Mouse (Mus musculus): ENCODE measurements around the gene Cpa5. TPM values are rescaled to one million over a fixed set of nuclear protein-coding genes. Genes with fewer than 3 reads are reported as not detected.

The Cpa5 gene
- polyA plus RNA-seq, 1 experiment from 2014 or later = 0.33 TPM

DNA sequence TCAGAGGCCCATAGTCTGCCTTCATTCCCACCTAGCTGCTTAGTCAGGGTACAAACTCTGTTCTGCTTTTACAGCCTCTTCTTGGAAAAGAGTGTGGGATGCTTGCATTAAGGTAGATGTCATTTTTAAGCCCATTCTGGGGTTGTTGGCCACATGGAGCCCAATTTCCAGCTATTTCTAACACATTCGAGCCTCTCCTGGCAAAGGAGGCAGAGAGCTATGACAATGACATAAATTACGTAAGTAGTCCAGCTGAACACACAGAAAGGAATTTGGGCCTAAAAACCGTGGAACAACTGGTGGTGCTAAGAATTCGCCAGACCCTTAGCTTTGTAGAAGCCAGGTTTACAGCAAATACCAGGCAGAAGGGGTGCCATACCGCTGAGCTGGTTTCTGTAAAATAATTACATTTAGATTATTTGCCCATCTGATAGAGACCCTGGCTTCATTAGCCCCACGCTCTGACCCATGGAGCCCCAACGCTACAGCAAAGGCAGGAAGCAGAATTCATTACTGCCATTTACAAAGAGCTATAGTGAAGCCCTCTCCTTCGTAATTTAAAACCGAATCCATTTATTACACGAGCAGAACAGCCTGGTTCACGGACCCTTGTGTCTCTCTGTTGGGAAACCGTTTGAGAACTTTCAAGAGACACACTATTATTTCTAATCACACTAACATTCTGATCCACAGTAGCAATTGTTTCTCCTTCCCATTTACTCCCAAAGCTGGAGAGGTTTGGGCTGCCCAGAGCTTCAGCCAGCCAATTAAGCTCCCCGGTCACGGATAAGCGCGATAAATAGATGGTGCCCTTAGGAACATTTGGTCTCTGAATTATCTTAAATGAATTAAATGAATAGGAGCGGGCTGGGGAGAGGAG is 30.6 kb upstream of the Cpa5 start:
- 41% methylated on average over 17 of the region's 17 CpGs for WGBS
- Histone ChIP-seq H3K4me1 (peaks cover 37% of the 10 kb centered on the region), H3K9ac (no peak overlapping the region), H3K4me3 (no peak overlapping the region), H3K27me3 (no peaks in the 10 kb centered on the region), H3K4me2 (replicated peaks) (no peak overlapping the region), H3K36me3 (no peaks in the 10 kb centered on the region), H3K27ac (peak overlapping the region; percentile 59), H3K9me3 (no peaks in the 10 kb centered on the region)
- no peak for ATAC-seq (ENCODE audit: low FRiP score, low read depth)

DNA sequence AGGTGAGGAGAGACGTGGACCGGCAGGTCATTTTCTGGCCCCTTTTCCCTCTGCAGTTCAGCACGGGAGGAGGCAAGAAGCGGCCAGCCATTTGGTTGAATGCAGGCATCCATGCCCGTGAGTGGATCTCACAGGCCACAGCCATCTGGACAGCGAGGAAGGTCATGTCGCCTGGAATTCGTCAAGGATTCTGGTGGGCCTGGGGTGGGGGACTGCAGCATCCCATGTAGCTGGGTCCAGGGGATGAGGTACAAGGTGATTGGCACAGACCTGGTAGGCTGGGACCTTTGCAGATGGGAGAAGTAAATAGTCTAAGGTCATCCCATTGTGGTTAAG is 30.0 kb upstream of the Cpa5 start:
- ATAC-seq (ENCODE audit: low FRiP score, low read depth) = no peak
- no peaks in the 10 kb centered on the region for H3K27me3 ChIP-seq
- no peaks in the 10 kb centered on the region for H3K9me3 ChIP-seq
- 40% methylated on average over 8 of the region's 8 CpGs for WGBS
- no peak overlapping the region for H3K9ac ChIP-seq
- H3K36me3 ChIP-seq = no peaks in the 10 kb centered on the region
- no peak overlapping the region for H3K4me3 ChIP-seq
- H3K4me2 ChIP-seq (replicated peaks) = no peak overlapping the region
- H3K4me1 ChIP-seq = peaks cover 33% of the 10 kb centered on the region
- peak overlapping the region; percentile 59 for H3K27ac ChIP-seq

DNA sequence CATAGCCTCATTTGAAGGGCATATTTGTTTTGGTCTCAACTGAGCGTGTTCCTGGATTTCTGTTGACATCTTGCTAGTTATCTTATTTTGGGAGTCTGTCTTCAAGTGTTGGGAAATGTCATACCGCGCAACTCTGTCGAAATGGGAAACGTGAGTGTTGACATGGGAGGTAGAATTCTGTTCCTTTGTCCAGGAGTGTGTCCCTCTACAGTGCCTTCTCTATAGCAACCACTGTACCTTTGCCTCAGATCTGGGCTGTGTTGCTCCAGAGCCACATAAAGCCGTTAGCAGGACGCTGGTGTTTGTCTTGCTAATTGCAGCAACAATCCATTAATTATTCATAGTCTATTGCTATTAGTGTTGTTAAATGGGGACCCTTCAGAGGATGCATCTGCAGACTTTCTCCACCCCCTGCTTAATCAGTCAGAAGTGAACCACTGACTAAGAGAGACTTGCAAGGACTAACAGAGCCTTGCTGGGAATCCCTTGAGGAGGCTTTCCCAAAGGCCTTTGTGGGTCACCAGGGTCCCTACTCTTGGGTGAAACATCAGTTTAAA is 23.8 kb upstream of the Cpa5 start:
- Histone ChIP-seq H3K36me3 (no peaks in the 10 kb centered on the region), H3K9ac (no peak overlapping the region), H3K27ac (no peak overlapping the region), H3K4me2 (replicated peaks) (no peak overlapping the region), H3K4me1 (peaks cover 18% of the 10 kb centered on the region), H3K27me3 (no peaks in the 10 kb centered on the region), H3K9me3 (no peaks in the 10 kb centered on the region), H3K4me3 (no peak overlapping the region)
- ATAC-seq (ENCODE audit: low FRiP score, low read depth) = no peak
- 73% methylated on average over 7 of the region's 7 CpGs for WGBS

DNA sequence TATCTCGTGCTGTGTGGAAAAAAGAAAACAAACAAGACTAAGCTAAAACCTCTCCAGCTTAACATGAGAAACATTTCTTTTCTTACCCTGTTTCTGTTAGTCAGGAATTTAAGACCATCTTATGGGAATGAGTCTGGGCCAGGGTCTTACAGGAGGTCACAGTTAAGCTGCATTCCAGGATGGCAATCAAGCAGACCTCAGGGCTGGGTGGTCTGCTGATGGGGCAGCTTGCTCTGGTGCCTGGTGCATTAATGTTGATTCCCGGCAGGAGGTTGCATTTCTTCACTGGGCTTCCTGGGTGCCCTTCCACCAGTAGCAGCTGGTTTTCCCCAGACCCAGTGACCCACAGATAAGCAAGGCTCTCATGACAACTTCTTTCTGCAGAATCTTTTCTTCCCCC is 21.0 kb upstream of the Cpa5 start:
- Histone ChIP-seq H3K4me3 (no peak overlapping the region), H3K4me1 (peaks cover 17% of the 10 kb centered on the region), H3K36me3 (no peaks in the 10 kb centered on the region), H3K9me3 (no peaks in the 10 kb centered on the region), H3K27ac (0 out of 2 replicates have a peak overlapping the region, but pooled peaks have one; percentile 52), H3K9ac (no peak overlapping the region), H3K4me2 (replicated peaks) (no peak overlapping the region), H3K27me3 (no peaks in the 10 kb centered on the region)
- WGBS = 10% methylated on average over 2 of the region's 2 CpGs
- ATAC-seq (ENCODE audit: low FRiP score, low read depth) = no peak

DNA sequence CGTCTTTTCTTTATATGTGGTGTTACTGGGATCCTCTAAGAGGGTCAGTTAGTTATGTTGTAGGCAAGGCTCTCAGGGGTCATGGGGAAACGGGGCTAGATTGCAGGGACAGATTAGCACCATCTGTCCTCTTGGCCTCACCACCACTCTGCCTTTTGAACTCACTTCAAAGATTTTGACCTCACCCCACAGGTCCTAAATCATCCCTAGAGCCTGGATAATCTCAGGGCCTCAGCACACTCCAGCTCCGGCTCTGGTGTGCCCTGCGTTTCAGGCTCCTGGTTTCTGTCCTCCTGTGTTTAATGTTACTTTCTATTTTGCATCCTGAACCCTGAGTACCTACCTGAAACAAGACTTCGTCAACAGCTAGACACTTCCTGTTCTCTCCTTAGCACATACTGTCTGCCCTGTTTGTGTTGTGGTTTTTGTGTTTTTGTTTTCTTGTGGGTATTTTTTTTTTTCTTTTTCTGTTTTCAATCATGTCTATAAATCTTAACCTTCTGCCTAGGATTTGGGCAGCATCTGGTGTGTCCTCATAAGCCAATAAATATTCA is 18.9 kb upstream of the Cpa5 start:
- Histone ChIP-seq H3K27me3 (no peaks in the 10 kb centered on the region), H3K9me3 (no peaks in the 10 kb centered on the region), H3K4me2 (replicated peaks) (no peak overlapping the region), H3K27ac (no peak overlapping the region), H3K9ac (no peak overlapping the region), H3K36me3 (no peaks in the 10 kb centered on the region), H3K4me1 (peaks cover 38% of the 10 kb centered on the region), H3K4me3 (no peak overlapping the region)
- no peak for ATAC-seq (ENCODE audit: low FRiP score, low read depth)
- WGBS = 24% methylated on average over 5 of the region's 5 CpGs

DNA sequence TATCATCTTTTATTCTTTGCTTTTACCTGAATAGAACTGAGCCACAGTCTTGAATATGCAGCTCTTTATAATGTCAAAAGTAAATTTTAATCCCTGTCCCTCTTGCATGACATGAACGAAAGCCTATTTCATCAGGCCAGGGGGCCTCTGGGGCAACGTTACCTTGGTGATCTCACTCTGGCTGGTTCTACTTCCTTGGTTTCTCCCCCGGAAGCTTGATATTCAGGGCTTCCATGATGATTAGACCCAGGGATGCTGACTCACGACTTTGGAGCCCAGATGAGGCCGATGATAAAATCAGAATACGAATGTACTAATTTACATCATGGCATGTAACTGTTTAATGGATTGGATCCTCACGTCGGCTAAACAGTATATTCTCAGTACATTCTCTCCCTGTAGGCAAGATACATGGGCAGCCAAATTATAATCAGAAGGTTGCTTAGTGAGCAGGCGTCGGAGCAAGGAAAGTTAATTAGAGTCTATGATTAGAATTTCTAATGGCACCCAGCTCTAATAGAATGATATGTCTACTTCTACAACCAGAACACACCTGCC is 18.3 kb upstream of the Cpa5 start:
- Histone ChIP-seq H3K27ac (no peak overlapping the region), H3K4me1 (peaks cover 41% of the 10 kb centered on the region), H3K4me2 (replicated peaks) (no peak overlapping the region), H3K4me3 (no peak overlapping the region), H3K9me3 (no peaks in the 10 kb centered on the region), H3K36me3 (no peaks in the 10 kb centered on the region), H3K9ac (no peak overlapping the region), H3K27me3 (no peaks in the 10 kb centered on the region)
- no peak for ATAC-seq (ENCODE audit: low FRiP score, low read depth)
- WGBS = 53% methylated on average over 10 of the region's 10 CpGs

DNA sequence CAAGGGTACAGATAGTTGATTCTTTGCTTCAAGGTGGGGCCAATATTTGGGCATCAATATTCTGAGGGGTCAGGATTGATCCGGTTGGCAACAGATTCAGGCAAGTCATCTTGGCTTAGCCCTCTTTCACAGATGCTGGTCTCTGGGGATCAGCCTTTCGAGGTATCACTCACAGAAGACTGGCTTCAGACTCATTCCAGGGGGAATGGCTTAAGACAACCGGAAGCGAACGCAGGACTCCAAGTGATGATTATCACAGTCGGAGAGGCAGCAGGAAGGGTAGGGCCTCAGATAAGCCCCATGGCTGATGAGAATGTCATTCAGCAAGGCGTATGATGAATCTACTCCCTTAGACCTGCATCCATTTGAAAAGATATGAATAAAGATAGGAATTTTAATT is 16.4 kb upstream of the Cpa5 start:
- Histone ChIP-seq H3K4me3 (no peak overlapping the region), H3K36me3 (no peaks in the 10 kb centered on the region), H3K27ac (no peak overlapping the region), H3K9ac (no peak overlapping the region), H3K4me2 (replicated peaks) (no peak overlapping the region), H3K9me3 (no peaks in the 10 kb centered on the region), H3K4me1 (peaks cover 42% of the 10 kb centered on the region), H3K27me3 (no peaks in the 10 kb centered on the region)
- ATAC-seq (ENCODE audit: low FRiP score, low read depth) = no peak
- WGBS = 81% methylated on average over 7 of the region's 7 CpGs

DNA sequence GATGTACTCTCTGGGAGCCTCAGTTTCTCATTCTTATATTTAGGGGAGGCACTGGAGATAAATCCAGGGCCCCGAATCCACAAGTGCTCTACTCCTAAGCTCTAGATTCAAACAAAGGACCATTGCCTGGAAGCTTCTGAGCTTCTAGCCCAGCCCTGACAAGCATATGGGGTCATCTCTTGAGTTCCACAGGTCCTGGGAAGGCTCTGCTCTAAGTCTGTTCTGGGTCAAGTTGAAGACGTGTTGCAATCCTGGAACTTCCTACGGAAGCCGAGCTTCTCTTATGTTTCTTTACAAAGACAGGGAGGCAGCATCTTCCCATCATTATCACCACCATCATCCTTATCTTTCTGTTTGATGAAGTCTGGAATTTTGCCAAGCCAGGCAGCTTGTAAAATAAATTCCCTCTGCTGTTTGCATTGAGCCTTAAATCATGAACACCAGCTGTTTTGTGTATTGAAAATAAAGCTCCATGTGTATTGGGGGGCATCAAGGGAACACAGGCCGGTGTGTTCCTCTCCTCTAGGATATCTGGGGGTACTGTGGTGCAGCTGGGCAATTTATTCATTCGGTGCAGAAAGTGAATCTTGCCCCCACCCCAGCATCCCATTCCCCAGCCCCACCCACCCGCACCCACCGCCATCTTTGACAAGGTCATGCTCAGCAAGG is 14.4 kb upstream of the Cpa5 start:
- H3K36me3 ChIP-seq = no peaks in the 10 kb centered on the region
- WGBS = 82% methylated on average over 8 of the region's 8 CpGs
- no peaks in the 10 kb centered on the region for H3K27me3 ChIP-seq
- peaks cover 33% of the 10 kb centered on the region for H3K4me1 ChIP-seq
- no peaks in the 10 kb centered on the region for H3K9me3 ChIP-seq
- H3K27ac ChIP-seq = peak overlapping the region; percentile 67; the same call in 1 of the 2 replicates
- no peak overlapping the region for H3K4me3 ChIP-seq
- ATAC-seq (ENCODE audit: low FRiP score, low read depth) = no peak
- H3K9ac ChIP-seq = no peak overlapping the region
- no peak overlapping the region for H3K4me2 ChIP-seq (replicated peaks)

DNA sequence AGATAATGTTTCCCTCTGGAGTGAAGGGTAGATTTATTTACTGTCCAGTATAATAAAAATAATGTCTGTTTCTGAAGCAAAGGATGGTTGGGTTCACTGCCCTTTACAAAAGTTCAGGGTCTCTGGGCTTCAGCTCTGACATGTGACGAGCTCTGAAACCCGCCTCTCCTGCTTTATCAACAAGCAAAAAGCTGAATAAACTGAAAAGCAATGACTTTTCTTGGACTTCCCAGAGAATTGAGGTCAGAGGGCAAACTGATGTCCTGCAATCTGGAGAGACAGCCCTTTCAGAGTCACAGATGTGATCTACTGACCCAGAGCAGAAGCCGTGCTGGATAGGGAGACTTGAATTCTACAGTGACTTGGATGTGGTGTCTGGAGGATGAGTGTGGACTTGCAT is 10.8 kb upstream of the Cpa5 start:
- Histone ChIP-seq H3K4me1 (peaks cover 34% of the 10 kb centered on the region), H3K9ac (no peak overlapping the region), H3K27ac (no peak overlapping the region), H3K27me3 (no peaks in the 10 kb centered on the region), H3K9me3 (no peaks in the 10 kb centered on the region), H3K4me3 (no peak overlapping the region), H3K4me2 (replicated peaks) (no peak overlapping the region), H3K36me3 (no peaks in the 10 kb centered on the region)
- ATAC-seq (ENCODE audit: low FRiP score, low read depth) = no peak
- 79% methylated on average over 3 of the region's 3 CpGs for WGBS

DNA sequence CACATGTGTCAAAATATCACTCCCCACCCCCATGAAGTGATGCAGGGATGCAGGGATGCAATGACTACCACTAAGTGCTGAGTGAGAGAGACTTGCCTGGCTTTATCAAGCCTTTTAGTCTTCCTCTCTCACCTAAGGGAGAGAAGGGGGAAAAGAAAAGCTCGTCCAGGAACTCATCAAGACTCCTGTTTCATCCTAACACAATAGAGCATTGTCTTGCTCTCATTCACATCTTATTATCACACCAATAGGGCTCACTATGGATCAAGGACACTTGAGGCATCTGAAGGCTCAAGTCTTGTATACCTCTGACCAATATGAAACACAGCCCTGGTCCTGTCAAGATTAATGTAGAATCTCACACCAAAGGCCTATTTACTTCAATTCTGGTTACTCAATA is 9.8 kb upstream of the Cpa5 start:
- 81% methylated on average over 1 of the region's 1 CpGs for WGBS
- H3K27ac ChIP-seq = no peak overlapping the region
- H3K4me2 ChIP-seq (replicated peaks) = no peak overlapping the region
- no peak for ATAC-seq (ENCODE audit: low FRiP score, low read depth)
- no peak overlapping the region for H3K4me3 ChIP-seq
- H3K9me3 ChIP-seq = no peaks in the 10 kb centered on the region
- no peaks in the 10 kb centered on the region for H3K27me3 ChIP-seq
- peaks cover 34% of the 10 kb centered on the region for H3K4me1 ChIP-seq
- H3K36me3 ChIP-seq = no peaks in the 10 kb centered on the region
- no peak overlapping the region for H3K9ac ChIP-seq

DNA sequence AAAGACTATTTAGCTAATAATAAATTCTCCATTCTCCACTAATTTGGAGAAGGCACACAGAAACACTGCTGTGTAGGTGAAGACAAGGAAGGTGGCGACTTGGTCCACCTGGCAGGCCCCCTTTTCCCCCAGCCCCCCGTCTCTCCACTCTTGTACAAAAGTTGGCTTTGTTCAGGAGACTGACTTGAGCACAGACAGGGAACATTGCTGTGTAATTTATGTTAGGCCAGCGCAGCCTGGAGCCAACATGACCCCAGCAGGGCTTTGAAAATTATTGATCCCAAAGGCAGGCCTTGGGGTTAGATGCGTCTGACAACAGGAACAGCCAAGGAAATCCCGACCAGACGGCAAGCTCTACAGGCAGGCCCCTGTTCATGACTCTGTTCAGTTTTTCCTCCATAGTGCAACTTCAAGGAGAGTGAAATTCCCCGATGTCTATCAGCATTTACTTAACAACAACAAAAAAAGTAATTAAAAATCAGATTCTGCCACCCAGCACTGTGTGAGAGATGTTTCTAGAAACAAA is 6.4 kb upstream of the Cpa5 start:
- Histone ChIP-seq H3K9me3 (no peaks in the 10 kb centered on the region), H3K4me1 (peaks cover 31% of the 10 kb centered on the region), H3K4me3 (no peak overlapping the region), H3K9ac (no peak overlapping the region), H3K27me3 (no peaks in the 10 kb centered on the region), H3K36me3 (no peaks in the 10 kb centered on the region), H3K27ac (peak overlapping the region; percentile 44; the same call in 1 of the 2 replicates), H3K4me2 (replicated peaks) (no peak overlapping the region)
- ATAC-seq (ENCODE audit: low FRiP score, low read depth) = peak; percentile 58
- WGBS = 25% methylated on average over 7 of the region's 7 CpGs

DNA sequence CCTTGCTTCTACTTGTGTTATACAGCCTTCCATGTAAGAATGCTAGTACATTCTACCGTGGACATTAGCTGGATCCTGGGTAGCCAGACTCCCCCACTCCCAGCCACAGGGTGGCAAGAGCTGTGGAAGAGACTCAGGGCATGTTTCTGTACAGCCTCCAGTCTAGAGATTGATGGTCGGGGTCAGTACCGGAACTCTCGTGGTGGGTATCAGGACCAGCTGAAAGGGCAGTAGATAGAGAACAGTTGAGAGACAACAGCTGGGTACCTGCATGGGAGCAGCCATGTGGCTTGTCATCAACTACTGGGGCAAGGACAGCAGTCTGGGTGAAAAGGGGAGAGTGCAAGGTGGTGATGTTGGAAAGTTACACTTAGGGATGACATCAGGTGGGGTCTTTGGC is 5.7 kb upstream of the Cpa5 start:
- H3K4me2 ChIP-seq (replicated peaks) = no peak overlapping the region
- 81% methylated on average over 4 of the region's 4 CpGs for WGBS
- peak overlapping the region; percentile 44; the same call in 1 of the 2 replicates for H3K27ac ChIP-seq
- H3K9me3 ChIP-seq = no peaks in the 10 kb centered on the region
- H3K27me3 ChIP-seq = no peaks in the 10 kb centered on the region
- H3K4me3 ChIP-seq = no peak overlapping the region
- no peak overlapping the region for H3K9ac ChIP-seq
- no peaks in the 10 kb centered on the region for H3K36me3 ChIP-seq
- H3K4me1 ChIP-seq = peaks cover 31% of the 10 kb centered on the region
- no peak for ATAC-seq (ENCODE audit: low FRiP score, low read depth)
